Mouse (Mus musculus) left cerebral cortex, adult 2 months (tissue): ENCODE measurements around the gene Phb2. TPM values are rescaled to one million over a fixed set of nuclear protein-coding genes. Genes with fewer than 3 reads are reported as not detected.

Experiments used
- DNase-seq, 2 experiments: peaks; one replicate each; pipeline ENCODE4 v3.0.0; 2021 to 2022; ENCODE audit warnings: low spot score in 2 of 2, mixed read lengths in 1 of 2; ENCODE audit errors: extremely low spot score in 1 of 2
- H3K27ac ChIP-seq: fragments of 200-600 bp; 2 replicates; pipeline ENCODE4 v1.8.1; 2022
- H3K4me3 ChIP-seq: fragments of 200-600 bp; 2 replicates; pipeline ENCODE4 v1.8.1; 2022
- CTCF ChIP-seq: fragments of 200-600 bp; IDR thresholded peaks from 2 replicates; pipeline ENCODE4 v1.8.1; 2022; ENCODE audit warnings: antibody characterized with exemption, mild to moderate bottlenecking, moderate library complexity
- intact Hi-C: fragments of 180-260 bp; cut with DNase I; formaldehyde crosslinking; loops from one replicate; pipeline ENCODE4 v1.15.1; 2025
- total RNA-seq, 2 experiments: library from RNA; stranded (reverse); gene quantifications; 2 replicates each; pipeline ENCODE4 v1.2.3; 2021

Gene Phb2
- total RNA-seq, 2 experiments from 2014 or later, result 115 to 120 TPM

DNA sequence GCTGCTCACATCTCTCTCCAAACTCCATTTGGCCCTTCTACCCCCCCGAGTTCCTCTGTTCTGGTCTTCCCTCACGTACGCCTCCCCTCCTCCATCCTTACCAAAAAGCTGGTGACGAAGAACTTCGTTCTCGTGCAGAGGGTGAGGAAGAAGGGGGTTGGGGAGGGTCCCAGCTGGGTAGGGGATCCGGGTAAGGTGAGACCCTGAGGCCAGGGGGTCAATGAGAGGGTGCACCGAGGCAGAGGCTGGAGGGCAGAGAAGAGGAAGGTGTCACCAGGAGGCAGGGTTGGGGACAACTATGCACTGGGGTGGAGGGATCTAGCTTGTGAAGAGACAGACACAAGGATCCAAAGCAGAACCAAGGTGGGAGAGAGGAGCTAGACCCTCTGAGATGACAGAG lies 31.5 kb downstream of the Phb2 start:
- H3K27ac ChIP-seq, result no peak overlapping the region
- no peak overlapping the region for H3K4me3 ChIP-seq
- no peak for DNase-seq
- TF ChIP-seq CTCF, result no peak
- intact Hi-C loops, result loop anchor here (2.0 to 5.0 kb wide), 2 partner anchors 41 to 71 kb away; no protein-coding TSS in a partner anchor

DNA sequence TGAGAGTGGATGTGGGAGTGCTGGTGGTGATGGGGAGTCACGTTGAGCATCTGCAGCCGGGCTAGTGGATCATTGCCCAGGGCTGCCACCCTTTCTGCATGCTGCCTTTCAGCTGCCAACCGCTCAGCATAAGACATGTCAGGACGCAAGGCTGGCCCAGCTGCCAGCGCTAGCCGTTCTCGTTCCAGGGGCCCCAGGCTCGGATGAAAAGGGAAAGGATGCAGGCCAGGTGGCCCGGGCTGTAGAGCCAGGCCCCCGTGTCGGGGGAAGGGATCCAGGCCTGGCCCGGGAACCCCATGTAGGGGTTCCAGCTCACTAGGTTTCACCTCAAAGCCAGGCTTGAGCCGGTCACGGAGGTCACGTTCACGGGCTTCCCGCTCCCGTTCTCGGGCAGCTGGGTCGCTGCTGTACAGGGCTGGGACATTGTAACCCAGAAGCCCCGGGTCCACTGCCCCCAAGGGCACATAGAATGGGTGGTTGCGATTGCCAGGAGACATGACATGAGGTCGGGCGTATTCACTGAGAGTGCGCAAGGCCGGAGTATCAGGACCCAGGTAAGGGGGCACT lies 32.7 kb downstream of the Phb2 start:
- no peak for DNase-seq
- Histone ChIP-seq H3K4me3 (peak overlapping the region; percentile 60), H3K27ac (peak overlapping the region; percentile 96)
- no peak for TF ChIP-seq CTCF
- intact Hi-C loops, result loop anchor here (1.0 to 5.0 kb wide), 3 partner anchors 12 to 72 kb away; no protein-coding TSS in a partner anchor

DNA sequence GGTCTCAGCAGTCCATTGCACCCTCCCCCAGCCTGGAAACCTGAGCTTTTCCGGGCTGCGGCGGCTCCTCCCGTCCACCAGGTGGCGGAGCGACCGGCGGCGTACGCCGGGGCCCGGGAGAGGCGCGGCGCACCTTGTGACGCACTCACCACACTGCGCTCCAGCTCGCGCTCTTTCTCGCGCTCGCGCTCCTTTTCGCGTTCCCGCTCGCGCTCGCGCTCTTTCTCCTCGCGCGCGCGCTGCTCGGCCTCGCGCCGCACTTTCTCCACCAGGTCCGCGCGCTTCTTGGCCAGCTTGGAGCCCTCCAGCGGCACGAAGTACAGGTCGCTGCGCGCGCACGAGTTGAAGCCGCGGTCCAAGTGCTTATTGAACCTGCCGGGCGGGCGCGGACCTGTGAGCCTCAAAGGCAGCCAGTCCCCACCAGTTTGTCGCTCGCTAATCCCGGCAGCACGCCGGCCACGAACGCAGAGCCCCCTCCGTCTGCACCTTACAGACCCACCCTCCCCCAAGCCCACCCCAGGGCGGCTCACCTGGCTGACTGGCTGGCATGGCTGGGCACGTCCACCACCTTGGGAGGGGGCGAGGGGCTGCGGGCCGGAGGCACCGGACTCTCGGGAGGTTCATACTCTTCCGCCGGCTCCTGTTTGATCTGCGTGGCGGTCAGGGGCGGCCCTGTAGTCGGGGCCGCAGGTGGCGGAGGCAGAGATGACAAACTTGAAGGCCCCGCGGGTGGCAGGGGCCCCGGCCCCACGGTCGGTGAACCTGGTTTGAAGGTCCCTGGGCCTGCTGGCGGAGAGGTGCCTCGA lies 33.6 kb downstream of the Phb2 start:
- peak; percentile 99 for TF ChIP-seq CTCF
- H3K27ac ChIP-seq, result peak overlapping the region; percentile 96
- DNase-seq, result peak; percentile 95 to 97
- intact Hi-C loops, result loop anchor here (1.0 to 2.0 kb wide), 2 partner anchors 12 to 73 kb away; no protein-coding TSS in a partner anchor
- peak overlapping the region; percentile 60 for H3K4me3 ChIP-seq

DNA sequence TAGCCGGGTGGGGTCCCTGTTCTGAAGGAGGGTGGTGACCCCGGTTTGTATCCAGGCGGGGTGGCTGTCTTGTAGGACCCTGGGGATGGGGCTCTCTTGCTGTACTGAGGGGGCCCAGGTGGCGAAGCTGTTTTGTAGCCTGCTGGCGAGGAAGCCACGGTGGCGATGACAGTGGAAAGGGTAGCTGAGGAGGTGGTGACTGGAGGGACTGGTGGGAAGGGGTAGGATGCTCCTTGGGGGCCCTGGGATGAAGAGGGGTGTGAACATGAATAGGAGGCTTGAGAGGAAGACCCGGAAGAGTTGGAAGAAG lies 34.1 kb downstream of the Phb2 start:
- Histone ChIP-seq H3K27ac (peak overlapping the region; percentile 96), H3K4me3 (peak overlapping the region; percentile 60)
- intact Hi-C loops, result no loop called here
- no peak for DNase-seq
- no peak for TF ChIP-seq CTCF

DNA sequence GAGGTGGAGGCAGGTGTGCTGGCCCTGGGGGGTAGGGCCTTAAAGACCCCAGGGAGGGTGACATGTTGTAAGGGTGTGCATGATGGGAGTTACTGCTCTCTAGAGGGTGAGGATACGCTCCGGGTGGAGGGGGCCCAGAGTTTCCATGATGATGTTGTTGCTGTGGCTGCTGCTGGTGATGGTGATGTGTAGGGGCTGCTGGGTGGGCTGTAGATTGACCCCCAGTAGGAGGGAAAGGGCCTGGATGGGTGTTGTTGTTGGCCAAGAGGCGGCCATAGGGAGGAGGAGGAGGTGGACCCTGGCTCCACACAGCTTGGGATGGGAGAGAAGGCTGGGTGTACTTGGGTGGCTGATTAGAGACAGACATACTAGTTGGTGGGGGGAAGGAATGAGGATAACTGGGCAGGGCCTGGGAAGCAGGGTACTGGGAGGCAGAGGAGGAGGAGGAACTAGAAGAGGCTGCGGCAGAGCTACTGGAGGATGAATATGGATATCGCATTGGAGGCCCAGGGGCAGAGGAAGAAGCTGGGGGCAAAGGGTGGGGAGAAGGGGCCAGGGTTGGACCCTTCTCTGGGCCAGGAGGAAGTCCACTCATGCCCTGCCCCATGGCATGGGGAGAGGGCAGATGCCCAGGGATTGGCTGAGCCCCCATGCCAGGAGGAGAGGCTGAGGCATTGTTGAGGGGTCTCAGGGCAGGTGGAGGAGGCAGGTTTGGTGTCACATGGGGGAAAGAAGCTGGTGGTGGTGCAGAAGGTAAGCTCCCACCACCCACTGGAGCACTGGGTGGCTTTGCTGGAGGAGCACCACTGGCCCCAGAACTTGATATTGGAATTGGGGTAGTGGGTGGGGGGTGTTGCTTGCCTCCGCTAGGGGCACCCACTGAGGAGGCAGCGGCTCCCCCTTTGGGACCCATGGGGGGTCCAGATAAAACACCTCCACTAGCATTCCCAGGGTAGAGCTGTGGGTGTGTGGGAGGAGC lies 34.8 kb downstream of the Phb2 start:
- no peak overlapping the region for H3K4me3 ChIP-seq
- peak in 1 of 2 experiments; percentile 18 for DNase-seq
- TF ChIP-seq CTCF, result no peak
- intact Hi-C loops, result no loop called here
- H3K27ac ChIP-seq, result peak overlapping the region; percentile 28

DNA sequence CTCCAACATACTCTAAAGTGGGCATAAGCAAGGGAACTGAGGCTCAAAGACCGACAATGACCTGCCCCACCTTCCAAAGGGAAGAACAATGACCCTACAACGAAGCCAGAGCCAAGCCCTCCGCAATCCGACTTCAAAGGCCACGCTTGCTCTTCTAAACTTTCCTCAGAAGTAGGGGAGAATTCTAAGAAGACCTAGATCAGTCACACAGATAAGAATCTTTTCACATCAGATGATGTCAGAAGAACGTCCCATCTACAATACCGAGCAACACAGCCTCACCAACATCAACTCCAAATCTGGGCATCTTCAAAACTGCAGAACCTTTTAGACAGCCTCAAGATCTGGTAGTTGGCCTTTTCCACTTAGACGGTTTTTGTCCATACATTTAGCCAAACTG lies 38.3 kb downstream of the Phb2 start:
- Histone ChIP-seq H3K4me3 (no peak overlapping the region), H3K27ac (peak overlapping the region; percentile 53; the same call in 1 of the 2 replicates)
- no peak for DNase-seq
- intact Hi-C loops, result no loop called here
- TF ChIP-seq CTCF, result no peak

DNA sequence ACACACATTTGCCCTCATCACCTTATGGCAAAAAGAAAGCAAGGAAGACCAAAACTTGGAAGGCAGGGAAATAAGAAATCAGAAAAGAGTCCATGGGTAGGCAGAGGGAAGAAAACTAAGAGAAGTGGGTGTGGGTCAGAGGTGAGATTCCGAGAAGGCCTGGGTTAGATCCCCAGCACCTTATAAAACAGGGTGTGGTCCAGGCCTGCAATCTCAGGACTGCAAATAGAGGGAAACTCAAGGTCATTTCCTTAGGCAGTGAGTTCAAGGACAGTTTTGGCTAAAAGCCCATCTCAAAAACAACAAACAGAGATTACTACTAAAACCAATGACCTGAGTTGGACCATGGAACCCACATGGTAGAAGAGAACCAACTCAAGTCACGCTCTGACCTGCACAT lies 41.7 kb downstream of the Phb2 start:
- TF ChIP-seq CTCF, result no peak
- no peak overlapping the region for H3K4me3 ChIP-seq
- no peak overlapping the region for H3K27ac ChIP-seq
- intact Hi-C loops, result no loop called here
- DNase-seq, result no peak

DNA sequence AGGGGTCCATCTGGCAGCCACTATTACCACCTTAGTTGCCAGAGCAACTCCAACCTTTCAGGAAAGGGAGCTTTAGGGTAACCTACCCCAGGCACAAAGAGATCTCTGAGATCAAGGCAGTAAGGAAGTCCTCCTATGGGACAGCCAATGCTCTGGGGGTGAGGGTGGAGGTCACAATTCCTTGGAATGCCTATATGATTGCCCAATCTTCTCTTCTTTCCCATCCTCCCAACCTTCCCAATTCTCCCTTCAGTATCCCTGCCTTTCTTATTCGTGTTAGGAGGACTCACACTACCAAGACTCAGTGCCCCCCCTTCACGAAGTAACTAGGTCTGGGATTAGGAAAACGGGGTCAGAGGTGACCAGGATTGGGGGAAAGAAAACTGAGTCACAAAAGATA lies 43.2 kb downstream of the Phb2 start:
- TF ChIP-seq CTCF, result no peak
- intact Hi-C loops, result loop anchor here (5.0 kb wide), 1 partner anchor 183 kb away; the partner anchor contains the start of gene C1rb
- peak overlapping the region; percentile 87 for H3K27ac ChIP-seq
- DNase-seq, result no peak
- peak overlapping the region; percentile 72 for H3K4me3 ChIP-seq

DNA sequence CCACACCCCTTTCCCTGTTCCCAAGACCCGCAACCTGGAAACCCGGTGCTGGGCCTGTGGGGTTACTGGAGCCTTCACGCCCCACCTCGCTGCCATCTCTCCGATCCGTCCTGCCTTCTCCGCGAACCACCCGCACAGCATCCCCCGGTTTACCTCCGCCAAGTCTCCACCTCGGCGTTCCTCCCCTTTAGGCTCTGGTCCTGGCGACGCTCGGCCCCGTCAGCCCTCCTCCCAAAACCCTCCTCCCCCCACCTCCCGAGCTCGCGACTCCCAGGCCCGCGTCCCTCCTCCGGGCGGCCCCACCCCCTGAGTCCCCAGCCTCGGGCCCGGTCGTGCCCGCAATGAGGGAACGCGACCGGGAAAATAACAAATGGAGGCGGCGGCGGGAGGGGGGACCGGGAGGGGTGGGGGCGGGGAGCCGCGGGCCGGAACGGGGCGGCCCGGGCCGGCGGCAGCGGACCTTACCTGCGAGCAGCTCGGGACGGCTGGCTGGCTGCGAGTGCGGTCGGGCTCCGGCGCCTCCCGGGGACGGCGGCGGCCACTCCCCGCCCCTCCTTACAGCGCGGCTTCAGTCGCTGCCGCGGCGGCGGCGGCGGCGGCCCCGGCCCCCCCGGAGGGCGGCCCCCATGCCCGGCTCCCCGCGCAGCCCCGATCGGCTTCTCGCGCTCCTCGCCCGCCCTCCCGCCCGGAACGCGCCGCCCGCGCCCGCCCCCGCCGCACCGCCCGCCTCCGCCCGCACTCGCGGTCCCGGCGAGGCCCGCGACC lies 43.9 kb downstream of the Phb2 start, which contains the start of the genes Gm45234 and Atn1:
Gene Gm45234 (minus strand): TSS at position 191 of the 765 bp plus-strand sequence.
Gene Atn1 (minus strand): TSS at position 694 of the 765 bp plus-strand sequence.
- TF ChIP-seq CTCF, result no peak
- peak; percentile 58 for DNase-seq
- peak within 1 kb of the TSS; percentile 72 for H3K4me3 ChIP-seq
- peak within 1 kb of the TSS; percentile 87 for H3K27ac ChIP-seq
- intact Hi-C loops, result loop anchor here (5.0 kb wide), 1 partner anchor 184 kb away; the partner anchor contains the start of gene C1rb

DNA sequence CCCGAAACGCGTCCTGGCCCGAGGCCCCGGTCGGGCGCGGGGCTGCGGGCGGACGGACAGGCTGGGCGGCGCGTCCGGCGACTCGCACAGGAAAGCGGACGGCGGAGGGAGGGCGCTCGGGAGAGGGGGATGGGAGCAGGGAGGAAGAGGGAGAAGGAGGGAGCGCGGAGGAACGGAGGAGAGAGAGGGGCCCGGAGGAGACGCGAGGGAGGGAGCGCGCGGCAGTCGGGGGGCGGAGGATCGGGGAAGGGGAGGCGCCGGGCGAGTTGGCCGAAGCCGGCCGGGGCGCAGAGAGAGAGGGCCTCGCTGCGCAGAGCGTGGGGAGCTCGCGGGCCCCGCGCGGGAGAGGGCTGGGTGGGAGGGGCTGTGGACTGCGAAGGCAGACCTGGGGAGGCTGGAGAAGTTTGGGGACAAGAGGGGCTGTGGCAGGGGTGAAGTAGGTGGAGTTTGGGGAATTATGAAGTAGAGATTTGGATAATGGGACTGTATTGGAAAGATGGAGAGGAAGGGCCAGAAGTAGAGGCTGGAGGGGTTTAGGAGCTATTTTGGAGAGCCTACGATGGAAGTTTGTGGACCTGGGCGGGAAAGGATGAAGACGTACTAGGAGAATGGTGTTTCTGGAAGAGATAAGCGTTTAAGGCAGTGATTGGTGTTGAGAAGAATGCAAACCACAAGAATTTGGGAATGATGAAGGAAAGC lies 44.7 kb downstream of the Phb2 start:
- peak; percentile 81 to 82 for DNase-seq
- intact Hi-C loops, result loop anchor here (1.0 to 5.0 kb wide), 2 partner anchors 12 to 184 kb away; partner anchors contain the start of gene C1rb
- H3K27ac ChIP-seq, result peak overlapping the region; percentile 86
- TF ChIP-seq CTCF, result no peak
- H3K4me3 ChIP-seq, result peak overlapping the region; percentile 72
